Mouse (Mus musculus): Measurements from ENCODE around the gene Tdrd12.

Tdrd12 gene

DNA sequence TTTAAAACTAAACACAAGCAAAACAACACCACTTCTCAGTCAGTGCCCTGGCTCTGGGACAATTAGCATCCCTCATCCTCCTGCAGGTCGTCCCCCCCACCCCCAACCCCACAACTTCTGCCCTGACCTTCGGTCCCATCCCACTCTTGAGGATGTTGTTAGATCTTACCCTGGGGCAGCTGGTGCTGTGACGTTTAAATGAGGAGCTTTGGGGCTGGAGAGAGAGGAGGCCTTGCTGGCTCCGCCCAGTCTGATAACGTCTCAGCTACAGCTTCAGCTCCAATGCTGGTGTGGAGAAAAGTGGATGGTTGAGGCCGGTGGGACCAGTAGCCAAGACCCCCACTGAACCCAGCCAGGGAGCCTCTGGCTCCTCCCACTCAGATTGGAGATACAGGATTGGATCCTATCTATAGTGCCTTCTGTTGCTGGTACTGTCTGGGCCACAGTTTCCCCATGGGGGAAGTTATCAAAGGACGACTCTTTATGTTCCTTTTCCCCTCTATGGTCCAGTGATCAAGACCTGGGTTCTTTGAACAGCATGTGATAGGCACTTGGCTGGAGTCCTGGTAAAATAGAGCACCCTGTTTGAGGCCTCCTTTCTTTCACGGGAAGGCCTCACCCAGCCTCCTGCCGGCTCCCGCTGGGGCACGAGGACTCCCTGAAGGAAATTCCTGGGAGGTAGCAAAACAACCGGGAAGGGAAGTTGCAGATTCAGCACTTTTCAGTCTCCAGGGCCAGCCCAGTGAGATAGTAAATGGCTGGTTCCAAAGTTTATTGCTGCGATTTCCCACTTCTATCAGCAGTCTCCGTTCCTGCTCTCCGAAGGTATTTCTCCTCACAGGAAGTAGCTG lies 89.3 kb downstream of the Tdrd12 start, which contains the start of gene Slc7a9:
Gene Slc7a9 (plus strand): TSS at position 801 of the 851 bp plus-strand sequence.
- no peak for DNase-seq (ENCODE audit: inconsistent ontology term)

DNA sequence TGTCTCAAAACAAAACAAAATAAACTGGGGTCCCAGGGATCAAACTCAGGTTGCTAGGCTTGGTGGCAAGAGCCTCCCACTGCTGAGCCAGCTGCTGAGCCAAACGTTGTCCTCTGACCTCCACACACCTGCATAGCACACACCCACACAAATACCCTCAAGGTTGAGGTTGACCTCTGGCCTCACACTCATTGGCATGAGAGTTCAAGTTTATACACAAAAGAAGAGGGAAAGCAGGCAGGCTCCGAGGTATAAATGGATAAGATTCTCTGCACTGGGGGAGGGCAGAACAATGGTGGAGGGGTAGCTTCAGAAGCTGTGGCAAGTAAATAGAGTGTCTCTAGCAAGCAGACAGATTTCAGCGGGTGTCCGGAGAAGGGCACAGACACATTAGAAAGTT lies 90.0 kb downstream of the Tdrd12 start:
- DNase-seq (ENCODE audit: inconsistent ontology term), result no peak

DNA sequence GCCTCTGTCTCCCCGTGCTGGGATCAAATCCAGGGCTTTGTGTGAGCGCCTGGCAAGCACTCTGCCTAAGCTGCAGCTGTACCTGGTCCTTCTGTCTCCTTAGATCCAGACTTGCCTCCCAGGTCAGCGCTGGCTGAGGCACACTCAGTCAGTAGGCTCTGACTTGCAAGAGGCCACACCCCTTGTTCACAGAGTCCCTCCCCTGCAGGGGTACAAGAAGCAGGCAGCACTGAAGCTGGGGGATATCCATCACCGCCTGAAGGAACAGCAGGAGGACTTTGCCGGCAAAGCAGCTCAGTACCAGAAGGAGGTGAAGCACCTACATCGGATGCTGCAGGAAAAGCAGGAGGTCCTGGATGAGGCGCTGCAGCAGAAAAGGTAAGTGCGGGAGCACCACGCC lies 102.3 kb downstream of the Tdrd12 start:
- DNase-seq (ENCODE audit: inconsistent ontology term), result no peak

DNA sequence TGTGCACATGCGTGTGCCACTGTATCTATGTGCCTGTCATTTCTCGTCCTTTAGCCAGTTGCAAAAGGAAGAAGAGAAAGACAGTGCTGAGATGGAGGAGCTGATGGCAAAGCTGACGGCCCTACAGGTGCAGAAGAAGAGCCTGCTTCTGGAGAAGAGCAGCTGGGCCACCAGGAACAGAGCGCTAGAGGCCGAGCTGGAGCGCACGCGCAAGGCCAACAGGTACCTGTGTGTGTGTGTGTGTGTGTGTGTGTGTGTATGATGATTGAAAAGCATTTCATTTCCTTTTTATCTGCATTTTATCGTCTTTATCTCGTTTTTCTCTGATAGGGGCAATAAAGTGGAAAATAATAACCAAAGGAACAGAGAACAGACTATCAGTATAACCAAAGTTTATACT lies 109.4 kb downstream of the Tdrd12 start:
- DNase-seq (ENCODE audit: inconsistent ontology term), result no peak

DNA sequence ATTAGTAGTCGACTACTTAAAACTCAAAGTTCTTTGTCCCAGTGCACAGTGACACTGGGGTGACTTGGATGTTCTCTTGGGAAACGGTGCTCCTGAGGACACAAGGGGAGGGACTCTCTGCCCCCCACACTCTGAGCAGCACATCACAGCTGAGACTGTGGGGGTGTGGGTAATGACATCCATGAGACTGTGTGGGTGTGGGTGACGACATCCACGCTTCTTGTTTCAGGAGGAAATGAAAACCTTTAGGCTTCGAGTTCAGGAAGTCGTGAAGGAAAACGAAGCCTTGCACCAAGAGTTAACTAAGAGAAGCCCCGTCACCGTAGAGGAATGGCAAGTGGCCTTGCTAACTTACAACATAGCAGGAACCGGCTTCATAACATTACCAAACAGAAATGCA lies 114.5 kb downstream of the Tdrd12 start:
- no peak for DNase-seq (ENCODE audit: inconsistent ontology term)

All from Muller cell, postnatal 12 days (primary cell).